ENCODE assay signal across 17 mouse cellular contexts in genomic region chr19:24155395-24156066, GRCm38 (mm10).
DNase-seq lines count a peak whose midpoint lies in the region; ATAC-seq and TF ChIP-seq lines count a peak whose summit lies in the region.
"Had no signal": no experiment of that assay in that cellular context is flagged by ENCODE, and none has a peak within 500 bp of the region (broad histone marks: within the 10 kb centered on the region; RNA-seq: fewer than 3 reads in every experiment).

No protein-coding gene starts in this region.

- TF ChIP-seq CTCF in kidney, adult 2 months (conservative IDR thresholded peaks at IDR 0.05; ENCODE audit: insufficient read depth, insufficient read length, low read depth, low read length): no peak
- no peak for TF ChIP-seq CTCF in intestine, postnatal 0 days (IDR thresholded peaks at IDR 0.05; ENCODE audit: low read depth)

- no peak for ATAC-seq in intestine, embryonic 14.5 days (replicated peaks; ENCODE audit: low FRiP score, low TSS enrichment, low read depth)
- ATAC-seq in intestine, postnatal 0 days: no peak
- ATAC-seq in liver, embryonic 11.5 days (replicated peaks; ENCODE audit: low FRiP score): no peak
- ATAC-seq in heart, embryonic 11.5 days (replicated peaks; ENCODE audit: insufficient number of reproducible peaks, low FRiP score, low TSS enrichment): no peak
- ATAC-seq: midbrain, embryonic 15.5 days; Patski had no signal

- peak overlapping the region; percentile 88 for H3K27ac ChIP-seq in kidney, adult 2 months (ENCODE audit: insufficient read depth, low read depth, low read length)
- H3K27ac ChIP-seq in intestine, embryonic 14.5 days (ENCODE audit: low read depth): peak overlapping the region; percentile 38; the same call in 1 of the 2 replicates
- peak overlapping the region; percentile 54; the same call in 1 of the 2 replicates for H3K27ac ChIP-seq in intestine, postnatal 0 days (ENCODE audit: low read depth, low read length)
- peak overlapping the region; percentile 34; the same call in 1 of the 2 replicates for H3K27ac ChIP-seq in liver, embryonic 11.5 days (ENCODE audit: low read depth, low read length)
- no peak overlapping the region for H3K27ac ChIP-seq in heart, embryonic 11.5 days (ENCODE audit: low read depth, low read length)
- H3K27ac ChIP-seq: embryonic facial prominence, embryonic 15.5 days; midbrain, embryonic 15.5 days had no signal

- peak; percentile 57 for DNase-seq in kidney, adult 2 months
- DNase-seq in kidney, adult 11 months: no peak
- no peak for DNase-seq in intestine, embryonic 14.5 days (ENCODE audit: low spot score)
- DNase-seq in liver, embryonic 11.5 days (ENCODE audit: low spot score): no peak
- DNase-seq in thymus, postnatal 4 days: no peak
- DNase-seq in gastrocnemius, postnatal 36 days: no peak
- DNase-seq: adrenal gland, postnatal 25 days; cerebellum, adult 2 months; lung, postnatal 10 days; right cerebral cortex, postnatal 25 days; thymus, postnatal 25 days had no signal

- no peak for TF ChIP-seq POLR2A in kidney, adult 2 months (IDR thresholded peaks at IDR 0.05; ENCODE audit: low read depth, low read length)

- intact Hi-C loops in gastrocnemius, postnatal 36 days (cut with DNase I): no loop called here

- no peak overlapping the region for H3K9ac ChIP-seq in intestine, embryonic 14.5 days (ENCODE audit: low read length)
- H3K9ac ChIP-seq in intestine, postnatal 0 days (ENCODE audit: low read depth, low read length): no peak overlapping the region
- no peak overlapping the region for H3K9ac ChIP-seq in liver, embryonic 11.5 days (ENCODE audit: low read depth, low read length)
- no peak overlapping the region for H3K9ac ChIP-seq in heart, embryonic 11.5 days (ENCODE audit: low read depth, low read length)
- H3K9ac ChIP-seq: embryonic facial prominence, embryonic 15.5 days; midbrain, embryonic 15.5 days had no signal

- H3K9me3 ChIP-seq in intestine, embryonic 14.5 days (ENCODE audit: control insufficient read depth, low read length): no peaks in the 10 kb centered on the region
- no peaks in the 10 kb centered on the region for H3K9me3 ChIP-seq in intestine, postnatal 0 days (ENCODE audit: control insufficient read depth)
- no peaks in the 10 kb centered on the region for H3K9me3 ChIP-seq in liver, embryonic 11.5 days (ENCODE audit: control insufficient read depth, low read length)
- H3K9me3 ChIP-seq in heart, embryonic 11.5 days (replicated peaks; ENCODE audit: control insufficient read depth, low read length): no peaks in the 10 kb centered on the region
- H3K9me3 ChIP-seq: embryonic facial prominence, embryonic 15.5 days; megakaryocyte, embryonic 14.5 days; midbrain, embryonic 15.5 days had no signal

- H3K4me1 ChIP-seq in kidney, adult 2 months (ENCODE audit: control insufficient read depth, insufficient read depth, low read length): peaks cover 26% of the 10 kb centered on the region
- peaks cover 16% of the 10 kb centered on the region for H3K4me1 ChIP-seq in intestine, embryonic 14.5 days (replicated peaks; ENCODE audit: control insufficient read depth, insufficient read depth, low read length)
- H3K4me1 ChIP-seq in intestine, postnatal 0 days (replicated peaks; ENCODE audit: control insufficient read depth, insufficient read depth, low read length): peaks cover 14% of the 10 kb centered on the region; the same call in 1 of the 2 replicates
- H3K4me1 ChIP-seq in liver, embryonic 11.5 days (replicated peaks; ENCODE audit: control insufficient read depth, insufficient read depth, low read length): 0 out of 2 replicates have a peak, but pooled peaks cover 3% of the 10 kb centered on the region
- H3K4me1 ChIP-seq in heart, embryonic 11.5 days (ENCODE audit: control insufficient read depth, insufficient read depth, low read length): peaks cover 10% of the 10 kb centered on the region
- H3K4me1 ChIP-seq: embryonic facial prominence, embryonic 15.5 days; midbrain, embryonic 15.5 days had no signal

- H3K27me3 ChIP-seq in kidney, adult 2 months (replicated peaks; ENCODE audit: control insufficient read depth, insufficient read depth, low read length): no peaks in the 10 kb centered on the region
- H3K27me3 ChIP-seq in intestine, embryonic 14.5 days (replicated peaks; ENCODE audit: control insufficient read depth, insufficient read depth, low read length): no peaks in the 10 kb centered on the region
- H3K27me3 ChIP-seq in intestine, postnatal 0 days (replicated peaks; ENCODE audit: control insufficient read depth, insufficient read depth, low read length): no peaks in the 10 kb centered on the region
- no peaks in the 10 kb centered on the region for H3K27me3 ChIP-seq in liver, embryonic 11.5 days (replicated peaks; ENCODE audit: control insufficient read depth, insufficient read depth, low read length)
- H3K27me3 ChIP-seq in heart, embryonic 11.5 days (ENCODE audit: control insufficient read depth, insufficient read depth, low read length): no peaks in the 10 kb centered on the region
- H3K27me3 ChIP-seq: embryonic facial prominence, embryonic 15.5 days; megakaryocyte, embryonic 14.5 days; midbrain, embryonic 15.5 days; Patski had no signal

- H3K4me3 ChIP-seq in kidney, adult 2 months (ENCODE audit: insufficient read depth, low read depth, low read length): no peak overlapping the region
- H3K4me3 ChIP-seq in intestine, embryonic 14.5 days (ENCODE audit: low read depth, low read length): no peak overlapping the region
- no peak overlapping the region for H3K4me3 ChIP-seq in intestine, postnatal 0 days (ENCODE audit: low read depth, low read length)
- no peak overlapping the region for H3K4me3 ChIP-seq in liver, embryonic 11.5 days (ENCODE audit: low read depth, low read length)
- H3K4me3 ChIP-seq in heart, embryonic 11.5 days (ENCODE audit: low read depth, low read length): no peak overlapping the region
- H3K4me3 ChIP-seq: embryonic facial prominence, embryonic 15.5 days; megakaryocyte, embryonic 14.5 days; midbrain, embryonic 15.5 days had no signal

- no peaks in the 10 kb centered on the region for H3K36me3 ChIP-seq in kidney, adult 2 months (ENCODE audit: control insufficient read depth, insufficient read depth, low read length)
- no peaks in the 10 kb centered on the region for H3K36me3 ChIP-seq in intestine, embryonic 14.5 days (ENCODE audit: control insufficient read depth, insufficient read depth, low read length)
- H3K36me3 ChIP-seq in intestine, postnatal 0 days (ENCODE audit: control insufficient read depth, insufficient read depth): no peaks in the 10 kb centered on the region; the same call in 1 of the 2 replicates
- H3K36me3 ChIP-seq in liver, embryonic 11.5 days (ENCODE audit: control insufficient read depth, insufficient read depth, low read length): no peaks in the 10 kb centered on the region
- no peaks in the 10 kb centered on the region for H3K36me3 ChIP-seq in heart, embryonic 11.5 days (ENCODE audit: control insufficient read depth, insufficient read depth, low read length)
- H3K36me3 ChIP-seq: embryonic facial prominence, embryonic 15.5 days; midbrain, embryonic 15.5 days had no signal

- WGBS in kidney, adult 2 months: 34% methylated on average over 8 of the region's 8 CpGs
- WGBS in intestine, embryonic 14.5 days: 57% methylated on average over 8 of the region's 8 CpGs
- 41% methylated on average over 8 of the region's 8 CpGs for WGBS in intestine, postnatal 0 days
- 60% methylated on average over 8 of the region's 8 CpGs for WGBS in liver, embryonic 11.5 days
- 68% methylated on average over 8 of the region's 8 CpGs for WGBS in heart, embryonic 11.5 days (ENCODE audit: insufficient replicate concordance)

- no peak overlapping the region for H3K4me2 ChIP-seq in intestine, embryonic 14.5 days (ENCODE audit: low read length)
- H3K4me2 ChIP-seq in intestine, postnatal 0 days (replicated peaks; ENCODE audit: low read depth): peak overlapping the region; percentile 27; the same call in 1 of the 2 replicates
- peak overlapping the region; percentile 22; the same call in 1 of the 2 replicates for H3K4me2 ChIP-seq in liver, embryonic 11.5 days
- H3K4me2 ChIP-seq in heart, embryonic 11.5 days: no peak overlapping the region
- H3K4me2 ChIP-seq: embryonic facial prominence, embryonic 15.5 days; midbrain, embryonic 15.5 days had no signal

Comparison
In these comparisons a context has a peak if more than half of its experiments do, and no peak if none do; other contexts are left out.
1. H3K4me2 ChIP-seq: peak in intestine, postnatal 0 days (single experiment) and liver, embryonic 11.5 days (single experiment); none in intestine, embryonic 14.5 days (single experiment) and heart, embryonic 11.5 days (single experiment).